Mouse (Mus musculus): ENCODE measurements around the gene Depdc7. TPM values are rescaled to one million over a fixed set of nuclear protein-coding genes. Genes with fewer than 3 reads are reported as not detected.

Gene Depdc7
- polyA plus RNA-seq, 3 experiments from 2014 or later = not detected

- no peak for ATAC-seq
Measured at GRCm38 (mm10) chr2:104714254-104714691, 28.4 kb downstream of the Depdc7 start.

GRCm38 (mm10) chr2:104712486-104712809 lies 30.2 kb downstream of the Depdc7 start:
- no peak for ATAC-seq

GRCm38 (mm10) chr2:104711585-104712485 lies 30.8 kb downstream of the Depdc7 start, which contains the start of gene Tcp11l1:
TSS of gene Tcp11l1 (minus strand) at chr2:104712169.
- peak; percentile 32 for ATAC-seq

GRCm38 (mm10) chr2:104710670-104711370 lies 31.9 kb downstream of the Depdc7 start:
- no peak for ATAC-seq

GRCm38 (mm10) chr2:104709786-104710337 lies 32.8 kb downstream of the Depdc7 start:
- ATAC-seq = no peak

GRCm38 (mm10) chr2:104704355-104704754 lies 38.3 kb downstream of the Depdc7 start:
- no peak for ATAC-seq

GRCm38 (mm10) chr2:104703158-104703557 lies 39.5 kb downstream of the Depdc7 start:
- ATAC-seq = no peak

- no peak for ATAC-seq
Measured at GRCm38 (mm10) chr2:104699659-104700058, 43.0 kb downstream of the Depdc7 start.

- ATAC-seq = no peak
Measured at GRCm38 (mm10) chr2:104692551-104692950, 50.1 kb downstream of the Depdc7 start.

GRCm38 (mm10) chr2:104690720-104691119 lies 52.0 kb downstream of the Depdc7 start:
- ATAC-seq = no peak

GRCm38 (mm10) chr2:104688724-104689123 lies 54.0 kb downstream of the Depdc7 start:
- no peak for ATAC-seq

GRCm38 (mm10) chr2:104688321-104688720 lies 54.4 kb downstream of the Depdc7 start:
- no peak for ATAC-seq

GRCm38 (mm10) chr2:104687261-104687660 lies 55.4 kb downstream of the Depdc7 start:
- ATAC-seq = no peak

GRCm38 (mm10) chr2:104685418-104685817 lies 57.3 kb downstream of the Depdc7 start:
- ATAC-seq = no peak

- ATAC-seq = no peak
Measured at GRCm38 (mm10) chr2:104684771-104685170, 57.9 kb downstream of the Depdc7 start.

- ATAC-seq = no peak
Measured at GRCm38 (mm10) chr2:104677326-104677725, 65.4 kb downstream of the Depdc7 start.

Other genes with a start within 250 kb of the Depdc7 start
- gene Hipk3, start 248.4 kb downstream of the Depdc7 start, polyA plus RNA-seq (2017; shearing (Covaris generic)) = 10 to 100 TPM; 11.2 to 16.3 (median 12.5) TPM
- 10 to 100 TPM; 64.5 to 85.7 (median 78.2) TPM for gene Cstf3, start 152.4 kb downstream of the Depdc7 start, polyA plus RNA-seq (2017; shearing (Covaris generic))
- gene Tcp11l1, start 30.7 kb downstream of the Depdc7 start, polyA plus RNA-seq (2017; shearing (Covaris generic)) = under 1 TPM in 2 of 3 experiments, not detected in 1; 0.13 to 0.82 TPM
- not detected for gene Pin1rt1, start 26.5 kb downstream of the Depdc7 start, polyA plus RNA-seq (2017; shearing (Covaris generic))
- 1 to 10 TPM in 2 of 3 experiments, not detected in 1; 1.5 to 1.8 TPM for gene Qser1, start 73.9 kb upstream of the Depdc7 start, polyA plus RNA-seq (2017; shearing (Covaris generic))
- gene Prrg4, start 107.0 kb upstream of the Depdc7 start, polyA plus RNA-seq (2017; shearing (Covaris generic)) = 1 to 10 TPM in 1 of 3 experiments, under 1 TPM in 2; 0.18 to 1.6 (median 0.46) TPM
- gene Ccdc73, start 124.9 kb upstream of the Depdc7 start, polyA plus RNA-seq (2017; shearing (Covaris generic)) = 1 to 10 TPM; 2.8 to 7.2 (median 3.0) TPM

Data from inflammation-experienced regulatory T-cells, adult 6 months (primary cell).